Mouse (Mus musculus) liver, adult 2 months (tissue): ENCODE measurements at regions not wholly inside any gene's neighbourhood (a gene's known extent, or its start where the extent isn't known, plus 50 kb on each side); places are given as distances from the start of the nearest gene placed in this dataset.

ENCODE experiments used
- DNase-seq: peaks from one replicate; pipeline ENCODE4 v3.0.0-alpha.2; 2011; ENCODE audit warnings: low read depth, low spot score; ENCODE audit errors: extremely low read depth
- H3K27ac ChIP-seq: fragments of 200-500 bp; replicated peaks from 2 replicates; pipeline ENCODE4 v1.5.1; 2012; ENCODE audit warnings: low read depth, mild to moderate bottlenecking, control low read depth, inconsistent platforms, low read length; ENCODE audit not compliant: insufficient read depth
- H3K27me3 ChIP-seq: fragments of 200-500 bp; 2 replicates; pipeline ENCODE4 v1.6.1; 2012; ENCODE audit warnings: mild to moderate bottlenecking, moderate library complexity, low read length, inconsistent platforms; ENCODE audit not compliant: control insufficient read depth, insufficient read depth
- H3K36me3 ChIP-seq: fragments of 200-500 bp; 2 replicates; pipeline ENCODE4 v1.6.1; 2012; ENCODE audit warnings: low read length, inconsistent platforms; ENCODE audit not compliant: control insufficient read depth, insufficient read depth
- H3K4me1 ChIP-seq: fragments of 200-500 bp; 2 replicates; pipeline ENCODE4 v1.6.1; 2011; ENCODE audit warnings: low read length; ENCODE audit not compliant: control insufficient read depth, insufficient read depth
- H3K4me3 ChIP-seq: fragments of 200-500 bp; 2 replicates; pipeline ENCODE4 v1.5.1; 2011; ENCODE audit warnings: low read depth, mild to moderate bottlenecking, control low read depth, low read length, moderate library complexity; ENCODE audit not compliant: insufficient read depth
- H3K79me2 ChIP-seq: fragments of 200-500 bp; 2 replicates; pipeline ENCODE4 v1.6.1; 2012; ENCODE audit warnings: inconsistent platforms, mild to moderate bottlenecking, low read length, moderate library complexity; ENCODE audit not compliant: control insufficient read depth, insufficient read depth
- H3K9ac ChIP-seq: fragments of 200-500 bp; 2 replicates; pipeline ENCODE4 v1.6.1; 2012; ENCODE audit warnings: low read depth, mild to moderate bottlenecking, control low read depth, inconsistent platforms, low read length
- CTCF ChIP-seq: fragments of 200-500 bp; IDR thresholded peaks from 2 replicates; pipeline ENCODE4 v1.5.1; 2011; ENCODE audit warnings: low read depth, low read length, control low read depth
- POLR2A ChIP-seq: fragments of 200-500 bp; IDR thresholded peaks from 2 replicates; pipeline ENCODE4 v1.6.1; 2011; ENCODE audit warnings: low read length, control low read depth; ENCODE audit not compliant: insufficient read depth; ENCODE audit errors: extremely low read depth
- WGBS: fragments of 180-500 bp; shearing (Covaris S2); methylation state at CpG from one replicate; pipeline ENCODE4 v1.1.7; 2018; 5-methylcytosine and 5-hydroxymethylcytosine counted together

DNA sequence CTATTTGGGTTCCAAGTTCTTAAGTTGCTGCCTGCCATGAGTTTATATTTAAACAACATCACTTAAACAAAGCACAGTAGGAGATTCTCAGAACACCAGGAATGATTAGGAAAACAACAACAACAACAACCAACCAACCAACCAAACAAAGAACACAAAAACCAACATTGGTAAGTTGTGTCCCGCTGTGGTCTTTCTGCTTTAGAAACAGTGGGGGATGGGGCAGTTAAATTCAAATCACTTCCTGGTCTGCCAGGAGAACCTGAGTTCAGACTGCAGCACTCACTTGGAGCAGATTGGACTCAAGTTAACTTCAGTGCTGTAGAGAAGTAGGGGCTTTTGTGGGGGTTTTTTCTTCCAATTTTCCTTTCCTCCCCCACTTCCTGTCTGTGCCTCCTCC is 210.6 kb downstream of the Stk31 start:
- H3K4me1 ChIP-seq, result no peaks in the 10 kb centered on the region
- H3K27me3 ChIP-seq, result no peaks in the 10 kb centered on the region
- 0% methylated on average over 1 of the region's 1 CpGs for WGBS
- no peak for DNase-seq
- TF ChIP-seq CTCF (no peak), POLR2A (no peak)
- H3K79me2 ChIP-seq, result no peaks in the 10 kb centered on the region
- no peak overlapping the region for H3K9ac ChIP-seq
- no peak overlapping the region for H3K27ac ChIP-seq
- H3K4me3 ChIP-seq, result no peak overlapping the region
- H3K36me3 ChIP-seq, result no peaks in the 10 kb centered on the region

DNA sequence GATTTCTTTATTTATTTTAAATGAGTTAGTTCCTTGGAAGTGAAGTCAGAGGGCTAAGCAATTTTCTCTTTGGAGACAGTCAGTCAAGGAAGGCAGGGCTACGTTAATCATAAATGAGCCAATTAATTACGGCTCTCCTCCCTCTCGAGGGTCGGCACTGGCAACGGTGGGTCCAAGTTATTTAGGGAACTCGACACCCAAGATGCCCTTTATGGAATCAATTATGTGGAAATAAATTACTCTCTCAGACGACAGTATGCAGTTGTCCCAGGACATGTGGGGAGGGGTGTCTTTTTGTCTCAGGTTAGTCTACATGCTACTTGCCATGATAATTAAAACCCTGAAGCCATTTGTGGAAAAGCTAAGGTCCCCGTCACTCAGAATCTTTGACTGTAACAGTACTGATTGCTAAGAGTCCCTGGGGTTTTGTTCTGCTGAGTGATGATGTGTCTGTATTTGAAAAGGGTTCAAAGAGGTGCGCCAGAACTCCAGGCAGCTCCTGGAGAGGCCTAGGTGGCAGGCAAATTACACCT is 211.3 kb downstream of the Stk31 start:
- Histone ChIP-seq H3K79me2 (no peaks in the 10 kb centered on the region), H3K27ac (no peak overlapping the region), H3K27me3 (no peaks in the 10 kb centered on the region), H3K36me3 (no peaks in the 10 kb centered on the region), H3K4me1 (no peaks in the 10 kb centered on the region), H3K9ac (no peak overlapping the region), H3K4me3 (no peak overlapping the region)
- TF ChIP-seq POLR2A, result no peak
- no peak for TF ChIP-seq CTCF
- 73% methylated on average over 9 of the region's 9 CpGs for WGBS
- no peak for DNase-seq

DNA sequence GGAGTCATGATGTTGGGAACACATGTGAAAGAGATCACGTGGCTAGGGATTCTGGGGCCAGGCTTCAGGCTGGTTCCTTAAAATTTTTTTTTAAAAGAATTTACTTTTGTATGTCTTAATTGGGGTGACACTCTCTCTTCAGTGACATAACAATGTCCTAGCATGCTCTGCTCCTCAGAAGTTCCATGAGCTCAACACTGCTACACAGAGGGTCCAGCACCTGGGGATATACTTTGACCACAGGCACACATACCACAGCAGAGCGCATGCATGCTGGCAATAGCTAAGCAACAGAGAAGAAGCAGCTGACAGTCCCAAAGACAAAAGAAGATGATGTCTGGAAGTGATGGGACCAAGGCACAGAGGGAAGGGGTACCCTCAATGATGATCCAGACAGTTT is 198.4 kb upstream of the Npy start:
- no peak for DNase-seq
- H3K4me1 ChIP-seq, result no peaks in the 10 kb centered on the region
- H3K9ac ChIP-seq, result no peak overlapping the region
- H3K4me3 ChIP-seq, result no peak overlapping the region
- no peaks in the 10 kb centered on the region for H3K36me3 ChIP-seq
- TF ChIP-seq POLR2A (no peak), CTCF (no peak)
- 89% methylated on average over 2 of the region's 2 CpGs for whole genome bisulfite sequencing
- H3K27ac ChIP-seq, result no peak overlapping the region
- H3K27me3 ChIP-seq, result no peaks in the 10 kb centered on the region
- H3K79me2 ChIP-seq, result no peaks in the 10 kb centered on the region

DNA sequence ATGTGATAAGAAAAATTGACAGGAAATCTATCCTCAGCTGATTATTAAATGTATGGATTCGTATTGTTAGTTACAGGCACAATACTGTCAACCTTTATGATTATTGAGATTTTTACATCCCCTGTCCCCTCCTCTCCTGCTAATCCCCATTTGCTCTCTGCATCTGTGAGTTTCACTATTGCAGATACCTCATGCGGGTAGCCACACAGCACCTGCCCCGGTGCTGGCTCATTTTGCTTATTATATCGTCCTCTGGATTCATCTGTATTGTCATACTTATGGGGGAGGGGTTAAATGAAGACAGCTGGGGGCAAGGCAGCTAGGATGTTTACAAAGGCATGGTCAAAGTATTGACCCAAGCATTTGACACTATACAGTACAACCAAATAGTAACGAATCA is 197.9 kb upstream of the Npy start:
- TF ChIP-seq POLR2A (no peak), CTCF (no peak)
- WGBS, result 66% methylated on average over 5 of the region's 5 CpGs
- H3K9ac ChIP-seq, result no peak overlapping the region

DNA sequence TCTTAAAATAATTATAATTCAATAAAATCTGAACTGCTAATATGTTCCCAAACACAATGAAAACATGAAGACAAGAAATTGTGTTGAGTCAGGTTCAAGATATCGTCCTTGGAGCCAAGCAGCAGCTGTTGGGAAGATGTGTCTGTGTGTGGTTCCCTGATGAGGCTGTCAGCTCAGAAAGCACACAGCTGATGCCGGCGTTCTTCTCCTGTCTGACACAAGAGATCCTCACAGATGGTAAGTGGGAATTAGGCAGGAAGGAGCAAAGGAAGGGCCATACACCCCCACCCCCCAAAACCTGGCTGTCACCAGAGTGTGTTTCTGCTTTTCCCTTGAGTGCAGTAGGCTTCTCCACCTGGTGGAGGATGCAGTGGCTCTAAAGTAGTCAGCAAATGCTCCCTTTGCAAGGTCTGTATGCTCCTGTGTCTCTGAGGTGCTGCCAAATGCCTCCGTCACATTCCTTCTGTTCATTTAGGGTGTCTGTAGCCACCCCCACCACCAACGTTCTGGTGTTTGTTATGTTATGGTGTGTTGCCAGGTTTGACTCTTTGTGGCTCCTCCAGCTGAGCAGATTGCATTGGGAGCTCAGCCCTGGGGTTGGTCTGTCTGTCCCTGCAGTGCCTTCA is 188.9 kb upstream of the Npy start:
- WGBS, result 54% methylated on average over 5 of the region's 5 CpGs
- no peak overlapping the region for H3K9ac ChIP-seq
- H3K4me1 ChIP-seq, result no peaks in the 10 kb centered on the region
- no peak for TF ChIP-seq POLR2A
- no peak for TF ChIP-seq CTCF
- no peaks in the 10 kb centered on the region for H3K79me2 ChIP-seq
- H3K27me3 ChIP-seq, result no peaks in the 10 kb centered on the region
- no peak overlapping the region for H3K4me3 ChIP-seq
- H3K36me3 ChIP-seq, result no peaks in the 10 kb centered on the region
- H3K27ac ChIP-seq, result no peak overlapping the region
- no peak for DNase-seq

More for the DNA sequence above, 197.9 kb upstream of the Npy start:
- Histone ChIP-seq H3K4me1 (no peaks in the 10 kb centered on the region), H3K79me2 (no peaks in the 10 kb centered on the region), H3K4me3 (no peak overlapping the region), H3K36me3 (no peaks in the 10 kb centered on the region), H3K27ac (no peak overlapping the region), H3K27me3 (no peaks in the 10 kb centered on the region)
- DNase-seq, result no peak

DNA sequence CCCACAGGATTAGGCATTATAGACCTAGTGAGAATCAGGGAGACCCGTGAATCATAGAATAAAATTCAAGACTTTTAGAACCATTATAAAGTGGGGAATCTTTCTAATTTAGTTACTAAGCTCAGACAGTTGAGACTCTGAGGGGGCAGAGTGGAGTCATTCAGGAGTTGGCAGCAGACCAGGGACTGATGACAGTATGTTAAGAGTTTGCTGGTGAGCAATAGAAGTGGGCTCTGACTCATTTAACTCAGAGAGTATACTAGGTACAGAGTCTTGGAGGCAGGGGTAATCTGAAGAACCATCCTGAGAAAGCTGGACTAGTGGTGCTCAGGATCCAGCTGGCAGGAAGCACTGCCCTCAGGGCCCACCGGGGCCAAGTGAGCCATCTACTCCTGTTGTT is 184.9 kb upstream of the Npy start:
- no peaks in the 10 kb centered on the region for H3K36me3 ChIP-seq
- no peak overlapping the region for H3K9ac ChIP-seq
- TF ChIP-seq CTCF (no peak), POLR2A (no peak)
- H3K4me3 ChIP-seq, result no peak overlapping the region
- no peaks in the 10 kb centered on the region for H3K27me3 ChIP-seq
- WGBS, result 78% methylated on average over 2 of the region's 2 CpGs
- H3K79me2 ChIP-seq, result no peaks in the 10 kb centered on the region
- no peaks in the 10 kb centered on the region for H3K4me1 ChIP-seq
- no peak for DNase-seq
- H3K27ac ChIP-seq, result no peak overlapping the region
